Mouse (Mus musculus) CH12.LX (cell line): ENCODE measurements at regions not wholly inside any gene's neighbourhood (a gene's known extent, or its start where the extent isn't known, plus 50 kb on each side); places are given as distances from the start of the nearest gene placed in this dataset.

Experiments used
- DNase-seq: peaks from one replicate; pipeline ENCODE4 v3.0.0-alpha.2; 2013; ENCODE audit errors: extremely low read depth
- H3K27ac ChIP-seq: 2 replicates; pipeline ENCODE4 v1.5.1; 2012; ENCODE audit warnings: low read depth, mild to moderate bottlenecking, control low read depth, moderate library complexity; ENCODE audit not compliant: insufficient read depth
- H3K27me3 ChIP-seq: replicated peaks from 2 replicates; pipeline ENCODE3; 2012; ENCODE audit warnings: inconsistent platforms
- H3K36me3 ChIP-seq, 2 experiments: replicated peaks in 1 of 2; 2 replicates each; pipeline versions ENCODE3 to v1.6.1; 2012; ENCODE audit warnings: inconsistent platforms in 1 of 2, low read length in 1 of 2, mild to moderate bottlenecking in 1 of 2, mixed read lengths in 1 of 2, moderate library complexity in 1 of 2; ENCODE audit not compliant: control insufficient read depth in 1 of 2, insufficient read depth in 1 of 2
- H3K4me1 ChIP-seq, 2 experiments: 2 replicates each; pipeline ENCODE4 v1.6.1; 2012; ENCODE audit warnings: inconsistent platforms in 1 of 2, moderate library complexity in 1 of 2; ENCODE audit not compliant: insufficient read depth in 2 of 2, control insufficient read depth in 1 of 2
- H3K4me2 ChIP-seq: 2 replicates; pipeline ENCODE4 v1.6.1; 2012; ENCODE audit warnings: low read depth, mild to moderate bottlenecking, control low read depth; ENCODE audit not compliant: poor library complexity, insufficient read depth, severe bottlenecking
- H3K4me3 ChIP-seq, 3 experiments: fragments of 150-350 bp in 1 of 3; sonication (generic) in 1 of 3; replicated peaks in 1 of 3; 2 replicates each; pipeline versions ENCODE3 to v1.5.1; 2011 to 2012; ENCODE audit warnings: low read depth in 2 of 3, low read length in 2 of 3, mild to moderate bottlenecking in 2 of 3, moderate library complexity in 2 of 3, control low read depth in 1 of 3, improper control_type of control experiment in 1 of 3, inconsistent platforms in 1 of 3, mixed read lengths in 1 of 3; ENCODE audit not compliant: poor library complexity in 1 of 3
- H3K79me2 ChIP-seq: replicated peaks from 2 replicates; pipeline ENCODE4 v1.6.1; 2012; ENCODE audit warnings: mild to moderate bottlenecking, moderate library complexity; ENCODE audit not compliant: control insufficient read depth, poor library complexity, insufficient read depth, severe bottlenecking; ENCODE audit errors: extremely low read depth
- H3K9ac ChIP-seq: 2 replicates; pipeline ENCODE4 v1.6.1; 2012; ENCODE audit warnings: low read depth, mild to moderate bottlenecking, control low read depth, moderate library complexity; ENCODE audit not compliant: insufficient read depth
- H3K9me3 ChIP-seq: replicated peaks from 2 replicates; pipeline ENCODE3; 2012; ENCODE audit warnings: low read length, inconsistent platforms, mixed read lengths
- CHD1 ChIP-seq: IDR thresholded peaks from 2 replicates; pipeline ENCODE4 v1.6.1; 2012; ENCODE audit warnings: low read depth, low read length, improper control_type of control experiment, inconsistent platforms
- CTCF ChIP-seq, 2 experiments: IDR thresholded peaks in 1 of 2; conservative IDR thresholded peaks in 1 of 2; 2 replicates each; pipeline ENCODE4 v1.5.1; 2011 to 2012; ENCODE audit warnings: low read depth in 2 of 2, low read length in 2 of 2, improper control_type of control experiment in 1 of 2, inconsistent platforms in 1 of 2, mild to moderate bottlenecking in 1 of 2, moderate library complexity in 1 of 2
- ELF1 ChIP-seq: IDR thresholded peaks from 2 replicates; pipeline ENCODE4 v1.6.1; 2014; ENCODE audit warnings: low read depth, mild to moderate bottlenecking, inconsistent platforms, low read length, improper control_type of control experiment
- EP300 ChIP-seq: IDR thresholded peaks from 2 replicates; pipeline ENCODE4 v1.6.1; 2011; ENCODE audit warnings: low read length, improper control_type of control experiment
- HCFC1 ChIP-seq: IDR thresholded peaks from 2 replicates; pipeline ENCODE4 v1.6.1; 2012; ENCODE audit warnings: low read depth, mild to moderate bottlenecking, inconsistent platforms, low read length, improper control_type of control experiment
- IRF4 ChIP-seq: IDR thresholded peaks from 2 replicates; pipeline ENCODE4 v1.6.1; 2014; ENCODE audit warnings: low read depth, mild to moderate bottlenecking, inconsistent platforms, low read length, improper control_type of control experiment
- JUN ChIP-seq: IDR thresholded peaks from 2 replicates; pipeline ENCODE4 v1.6.1; 2011; ENCODE audit warnings: low read depth, mild to moderate bottlenecking, low read length, improper control_type of control experiment, moderate library complexity; ENCODE audit not compliant: insufficient read depth
- MAFK ChIP-seq: IDR thresholded peaks from 2 replicates; pipeline ENCODE4 v1.6.1; 2011; ENCODE audit warnings: low read length, improper control_type of control experiment; ENCODE audit not compliant: insufficient replicate concordance
- MAX ChIP-seq: IDR thresholded peaks from 2 replicates; pipeline ENCODE4 v1.6.1; 2011; ENCODE audit warnings: low read length, improper control_type of control experiment
- MEF2A ChIP-seq: IDR thresholded peaks from 2 replicates; pipeline ENCODE4 v1.6.1; 2014; ENCODE audit warnings: low read depth, mild to moderate bottlenecking, inconsistent platforms, low read length, improper control_type of control experiment, borderline replicate concordance
- MYC ChIP-seq: IDR thresholded peaks from 2 replicates; pipeline ENCODE4 v1.6.1; 2011; ENCODE audit warnings: low read depth, mild to moderate bottlenecking, improper control_type of control experiment, low read length
- NELFE ChIP-seq: IDR thresholded peaks from 2 replicates; pipeline ENCODE4 v1.6.1; 2011; ENCODE audit warnings: low read depth, low read length, improper control_type of control experiment
- PAX5 ChIP-seq: IDR thresholded peaks from 2 replicates; pipeline ENCODE4 v1.6.1; 2012; ENCODE audit warnings: low read length, inconsistent platforms, mixed read lengths
- POLR2AphosphoS2 ChIP-seq: IDR thresholded peaks from 2 replicates; pipeline ENCODE4 v1.6.1; 2011; ENCODE audit warnings: low read depth, low read length, improper control_type of control experiment
- SIN3A ChIP-seq: IDR thresholded peaks from 2 replicates; pipeline ENCODE4 v1.6.1; 2012; ENCODE audit warnings: low read length, improper control_type of control experiment, inconsistent platforms
- SMC3 ChIP-seq: IDR thresholded peaks from 2 replicates; pipeline ENCODE4 v1.6.1; 2011; ENCODE audit warnings: low read depth, low read length, improper control_type of control experiment
- TBP ChIP-seq: conservative IDR thresholded peaks from 2 replicates; pipeline ENCODE4 v1.6.1; 2011; ENCODE audit warnings: low read depth, low read length, improper control_type of control experiment
- TCF12 ChIP-seq: IDR thresholded peaks from 2 replicates; pipeline ENCODE4 v1.6.1; 2014; ENCODE audit warnings: low read depth, mild to moderate bottlenecking, inconsistent platforms, low read length, improper control_type of control experiment
- UBTF ChIP-seq: IDR thresholded peaks from 2 replicates; pipeline ENCODE4 v1.6.1; 2012; ENCODE audit warnings: low read depth, mild to moderate bottlenecking, inconsistent platforms, low read length, improper control_type of control experiment, moderate library complexity
- USF1 ChIP-seq: IDR thresholded peaks from 2 replicates; pipeline ENCODE4 v1.6.1; 2014; ENCODE audit warnings: low read depth, mild to moderate bottlenecking, inconsistent platforms, low read length, improper control_type of control experiment
- USF2 ChIP-seq: conservative IDR thresholded peaks from 2 replicates; pipeline ENCODE4 v1.6.1; 2011; ENCODE audit warnings: low read depth, low read length, improper control_type of control experiment
- ZC3H11A ChIP-seq: IDR thresholded peaks from 2 replicates; pipeline ENCODE4 v1.6.1; 2012; ENCODE audit warnings: low read depth, mild to moderate bottlenecking, inconsistent platforms, low read length, improper control_type of control experiment
- ZMIZ1 ChIP-seq: IDR thresholded peaks from 2 replicates; pipeline ENCODE4 v1.6.1; 2012; ENCODE audit warnings: low read depth, mild to moderate bottlenecking, inconsistent platforms, low read length, improper control_type of control experiment
- dilution Hi-C: fragments of 300-500 bp; cut with MboI; formaldehyde crosslinking; loops from 2 replicates; pipeline ENCODE4 v1.14.3; 2020; ENCODE audit warnings: low sequenced_read_pairs; ENCODE audit not compliant: extremely low pct_unique_long_range_greater_than_20kb, extremely low pct_ligation_motif_present
- in situ Hi-C: fragments of 300-500 bp; cut with MboI; formaldehyde crosslinking; loops from 3 replicates; pipeline ENCODE4 v1.14.3; 2019; ENCODE audit warnings: low sequenced_read_pairs, low pct_ligation_motif_present, low pct_unique_long_range_greater_than_20kb, mixed read lengths

DNA sequence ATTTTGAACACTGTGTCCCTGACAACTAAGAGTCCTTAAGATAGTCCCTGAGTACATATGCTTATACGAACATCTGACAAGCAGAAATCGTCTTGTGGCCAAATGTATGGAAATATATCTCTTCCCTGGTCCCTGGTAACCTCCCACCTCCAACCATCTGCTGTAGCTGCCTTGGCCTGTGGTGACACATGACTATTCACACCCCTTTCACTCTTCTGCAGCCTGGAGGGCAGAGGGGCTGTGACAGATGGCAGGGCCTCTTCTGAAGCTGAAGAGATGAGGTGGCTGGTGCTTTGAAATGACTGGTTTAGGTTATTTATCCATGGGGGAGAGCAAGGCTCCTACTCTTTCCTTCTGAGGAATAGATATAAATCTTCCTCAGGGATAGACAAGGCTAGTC, 82.3 kb upstream of the Enox2 start:
- Histone ChIP-seq H3K4me1 (no peaks in the 10 kb centered on the region), H3K9me3 (no peaks in the 10 kb centered on the region), H3K79me2 (no peaks in the 10 kb centered on the region), H3K27me3 (no peaks in the 10 kb centered on the region), H3K9ac (no peak overlapping the region), H3K36me3 (no peaks in the 10 kb centered on the region), H3K4me3 (no peak overlapping the region), H3K4me2 (no peak overlapping the region), H3K27ac (no peak overlapping the region)
- DNase-seq: no peak
- in situ Hi-C loops: no loop called here
- dilution Hi-C loops: no loop called here
- no peak for TF ChIP-seq ZC3H11A
- TF ChIP-seq USF2: no peak
- no peak for TF ChIP-seq TCF12
- no peak for TF ChIP-seq MAX
- TF ChIP-seq IRF4: no peak

DNA sequence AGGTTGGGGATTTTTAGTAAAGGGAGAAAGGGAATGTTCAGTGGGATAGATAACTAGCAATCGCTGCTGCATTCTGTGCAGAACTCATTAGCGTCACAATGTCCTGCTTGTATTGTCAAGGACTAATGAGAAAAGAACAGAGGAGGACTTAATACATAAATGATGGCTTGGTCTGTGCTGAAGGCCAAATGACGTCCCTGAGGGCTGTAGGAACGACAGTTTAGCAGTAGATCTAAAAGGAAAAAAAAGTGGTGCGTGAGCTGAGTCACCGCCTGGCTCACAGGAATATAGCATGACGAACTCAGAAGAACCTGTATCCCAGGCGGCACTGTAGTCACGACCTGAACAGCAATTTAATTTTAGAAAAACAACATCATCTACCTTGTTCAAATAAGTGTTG, 81.3 kb upstream of the Enox2 start:
- Histone ChIP-seq H3K9me3 (no peaks in the 10 kb centered on the region), H3K4me1 (no peaks in the 10 kb centered on the region), H3K27ac (no peak overlapping the region), H3K4me2 (no peak overlapping the region), H3K4me3 (no peak overlapping the region), H3K9ac (no peak overlapping the region), H3K36me3 (no peaks in the 10 kb centered on the region), H3K27me3 (no peaks in the 10 kb centered on the region), H3K79me2 (no peaks in the 10 kb centered on the region)
- no peak for TF ChIP-seq POLR2AphosphoS2
- no peak for TF ChIP-seq NELFE
- TF ChIP-seq HCFC1: no peak
- no peak for TF ChIP-seq CHD1
- no peak for TF ChIP-seq TBP
- TF ChIP-seq SIN3A: no peak
- no peak for TF ChIP-seq MEF2A
- TF ChIP-seq EP300: no peak
- no peak for TF ChIP-seq USF1
- TF ChIP-seq PAX5: no peak
- no peak for TF ChIP-seq USF2
- no peak for TF ChIP-seq JUN
- no peak for TF ChIP-seq TCF12
- TF ChIP-seq MAFK: no peak
- TF ChIP-seq ZMIZ1: no peak
- no peak for TF ChIP-seq ELF1
- TF ChIP-seq UBTF: no peak
- no peak for TF ChIP-seq SMC3
- no peak for TF ChIP-seq CTCF (conservative IDR thresholded peaks at IDR 0.05 in 1 of 2, IDR thresholded peaks at IDR 0.05 in 1 of 2; ENCODE audit: low read depth in 2 of 2, low read length in 2 of 2)
- TF ChIP-seq MYC: no peak
- in situ Hi-C loops: no loop called here
- DNase-seq: no peak
- dilution Hi-C loops: no loop called here
